Mouse (Mus musculus) lung, adult 2 months (tissue): ENCODE results near the gene Hist2h3b. TPM values are rescaled to one million over a fixed set of nuclear protein-coding genes. Genes with fewer than 3 reads are reported as not detected.

Source experiments
- DNase-seq: peaks from one replicate; pipeline ENCODE4 v3.0.0; 2022
- H3K4me1 ChIP-seq: fragments of 200-500 bp; 2 replicates; pipeline ENCODE4 v1.6.1; 2011; ENCODE audit warnings: low read length; ENCODE audit not compliant: control insufficient read depth, insufficient read depth
- H3K4me3 ChIP-seq: fragments of 200-500 bp; replicated peaks from 2 replicates; pipeline ENCODE3; 2011; ENCODE audit warnings: low read depth, mild to moderate bottlenecking, control low read depth, low read length; ENCODE audit errors: extremely low read depth
- CTCF ChIP-seq: fragments of 200-500 bp; IDR thresholded peaks from 2 replicates; pipeline ENCODE4 v1.5.1; 2011; ENCODE audit warnings: mild to moderate bottlenecking, low read length, control low read depth; ENCODE audit not compliant: insufficient read depth
- POLR2A ChIP-seq: fragments of 200-500 bp; IDR thresholded peaks from 2 replicates; pipeline ENCODE4 v1.6.1; 2011; ENCODE audit warnings: low read depth, mild to moderate bottlenecking, control low read depth, low read length, borderline replicate concordance; ENCODE audit errors: extremely low read depth
- WGBS: fragments of 180-500 bp; shearing (Covaris S2); methylation state at CpG from one replicate; pipeline ENCODE4 v1.1.7; 2018; 5-methylcytosine and 5-hydroxymethylcytosine counted together
- polyA plus RNA-seq: library from polyadenylated mRNA; depleted of rRNA; stranded (reverse); fragments of >200 nt; gene quantifications from 2 replicates; pipeline ENCODE4 v1.2.3, GENCODE M21; 2012

Hist2h3b gene
- polyA plus RNA-seq, 1 experiment = 33.2 TPM

- Histone ChIP-seq H3K4me3 (no peak overlapping the region), H3K4me1 (peaks cover 7% of the 10 kb centered on the region)
- TF ChIP-seq POLR2A (no peak), CTCF (no peak)
- WGBS = 52% methylated on average over 8 of the region's 8 CpGs
- no peak for DNase-seq
Measured at GRCm38 (mm10) chr3:96226695-96227648, 41.5 kb upstream of the Hist2h3b start.

GRCm38 (mm10) chr3:96228828-96229227 is 39.6 kb upstream of the Hist2h3b start:
- no peaks in the 10 kb centered on the region; the same call in 1 of the 2 replicates for H3K4me1 ChIP-seq
- TF ChIP-seq POLR2A (no peak), CTCF (no peak)
- no peak overlapping the region for H3K4me3 ChIP-seq
- DNase-seq = no peak
- WGBS = 62% methylated on average over 2 of the region's 2 CpGs

GRCm38 (mm10) chr3:96230404-96230803 is 38.0 kb upstream of the Hist2h3b start:
- DNase-seq = no peak
- WGBS = 58% methylated on average over 2 of the region's 2 CpGs
- TF ChIP-seq CTCF = no peak
- no peak for TF ChIP-seq POLR2A
- H3K4me1 ChIP-seq = no peaks in the 10 kb centered on the region; the same call in 1 of the 2 replicates
- H3K4me3 ChIP-seq = no peak overlapping the region

- no peak for TF ChIP-seq POLR2A
- no peak for TF ChIP-seq CTCF
- no peaks in the 10 kb centered on the region; the same call in 1 of the 2 replicates for H3K4me1 ChIP-seq
- DNase-seq = no peak
- H3K4me3 ChIP-seq = no peak overlapping the region
- WGBS = 73% methylated on average over 4 of the region's 4 CpGs
Measured at GRCm38 (mm10) chr3:96230910-96231757, 37.3 kb upstream of the Hist2h3b start.

- Histone ChIP-seq H3K4me3 (no peak overlapping the region), H3K4me1 (no peaks in the 10 kb centered on the region; the same call in 1 of the 2 replicates)
- TF ChIP-seq CTCF (no peak), POLR2A (no peak)
- DNase-seq = no peak
- 52% methylated on average over 2 of the region's 2 CpGs for WGBS
Measured at GRCm38 (mm10) chr3:96231758-96232120, 36.7 kb upstream of the Hist2h3b start.

GRCm38 (mm10) chr3:96234914-96235313 is 33.5 kb upstream of the Hist2h3b start:
- DNase-seq = no peak
- H3K4me1 ChIP-seq = peaks cover 5% of the 10 kb centered on the region; the same call in 1 of the 2 replicates
- 91% methylated on average over 2 of the region's 2 CpGs for WGBS
- TF ChIP-seq POLR2A (no peak), CTCF (no peak)
- no peak overlapping the region for H3K4me3 ChIP-seq

- peaks cover 5% of the 10 kb centered on the region; the same call in 1 of the 2 replicates for H3K4me1 ChIP-seq
- WGBS = 49% methylated on average over 3 of the region's 3 CpGs
- DNase-seq = no peak
- H3K4me3 ChIP-seq = no peak overlapping the region
- TF ChIP-seq POLR2A = no peak
- no peak for TF ChIP-seq CTCF
Measured at GRCm38 (mm10) chr3:96235836-96236235, 32.6 kb upstream of the Hist2h3b start.

GRCm38 (mm10) chr3:96236834-96237334 is 31.6 kb upstream of the Hist2h3b start:
- H3K4me1 ChIP-seq = peaks cover 5% of the 10 kb centered on the region; the same call in 1 of the 2 replicates
- no peak overlapping the region for H3K4me3 ChIP-seq
- 79% methylated on average over 4 of the region's 4 CpGs for WGBS
- TF ChIP-seq POLR2A = no peak
- TF ChIP-seq CTCF = no peak
- DNase-seq = no peak

GRCm38 (mm10) chr3:96237335-96237903 is 31.0 kb upstream of the Hist2h3b start:
- H3K4me1 ChIP-seq = peaks cover 5% of the 10 kb centered on the region; the same call in 1 of the 2 replicates
- H3K4me3 ChIP-seq = no peak overlapping the region
- 60% methylated on average over 7 of the region's 7 CpGs for WGBS
- no peak for TF ChIP-seq CTCF
- TF ChIP-seq POLR2A = no peak
- no peak for DNase-seq
